Mouse (Mus musculus): ENCODE data around the gene Specc1l. TPM values are rescaled to one million over a fixed set of nuclear protein-coding genes. Genes with fewer than 3 reads are reported as not detected.
A peak's percentile ranks its signal among the peaks of the same experiment; 100 is the strongest.

The Specc1l gene
- polyA plus RNA-seq, 1 experiment from 2014 or later = 40.3 TPM

- 0 out of 2 replicates have a peak, but pooled peaks cover 3% of the 10 kb centered on the region for H3K4me1 ChIP-seq (ENCODE audit: insufficient read depth, low read depth, low read length)
Observed at GRCm38 (mm10) chr10:75227381-75227780, 15.5 kb downstream of the Specc1l start.

GRCm38 (mm10) chr10:75230572-75230971 is 18.7 kb downstream of the Specc1l start:
- Histone ChIP-seq H3K4me2 (replicated peaks; ENCODE audit: low read depth, low read length) (no peak overlapping the region), H3K4me3 (ENCODE audit: low read depth, low read length) (no peak overlapping the region), H3K27ac (ENCODE audit: low read length) (0 out of 2 replicates have a peak overlapping the region, but pooled peaks have one; percentile 6), H3K36me3 (ENCODE audit: insufficient read depth, low read length) (no peaks in the 10 kb centered on the region; the same call in 1 of the 2 replicates), H3K9me3 (ENCODE audit: low read length) (no peaks in the 10 kb centered on the region), H3K4me1 (ENCODE audit: insufficient read depth, low read depth, low read length) (no peaks in the 10 kb centered on the region), H3K9ac (replicated peaks; ENCODE audit: low read depth) (no peak overlapping the region), H3K27me3 (replicated peaks; ENCODE audit: insufficient read depth, low read length) (no peaks in the 10 kb centered on the region)
- WGBS = 48% methylated on average over 4 of the region's 4 CpGs
- peak; percentile 65 for ATAC-seq
- peak; percentile 18; the same call in 1 of the 2 replicates for TF ChIP-seq EP300 (IDR thresholded peaks at IDR 0.05)
- no peak for TF ChIP-seq CTCF (IDR thresholded peaks at IDR 0.05)
- peak; percentile 56 for DNase-seq (ENCODE audit: low spot score)

More at GRCm38 (mm10) chr10:75227381-75227780, 15.5 kb downstream of the Specc1l start:
- Histone ChIP-seq H3K27me3 (replicated peaks; ENCODE audit: insufficient read depth, low read length) (no peaks in the 10 kb centered on the region), H3K27ac (ENCODE audit: low read length) (no peak overlapping the region), H3K36me3 (ENCODE audit: insufficient read depth, low read length) (no peaks in the 10 kb centered on the region; the same call in 1 of the 2 replicates), H3K4me3 (ENCODE audit: low read depth, low read length) (no peak overlapping the region), H3K4me2 (replicated peaks; ENCODE audit: low read depth, low read length) (no peak overlapping the region), H3K9me3 (ENCODE audit: low read length) (no peaks in the 10 kb centered on the region), H3K9ac (replicated peaks; ENCODE audit: low read depth) (no peak overlapping the region)
- ATAC-seq = no peak
- TF ChIP-seq EP300 (IDR thresholded peaks at IDR 0.05) (no peak), CTCF (IDR thresholded peaks at IDR 0.05) (no peak)
- DNase-seq (ENCODE audit: low spot score) = no peak
- WGBS = 86% methylated on average over 3 of the region's 3 CpGs

- Histone ChIP-seq H3K4me3 (ENCODE audit: low read depth, low read length) (no peak overlapping the region), H3K9me3 (ENCODE audit: low read length) (no peaks in the 10 kb centered on the region), H3K36me3 (ENCODE audit: insufficient read depth, low read length) (no peaks in the 10 kb centered on the region; the same call in 1 of the 2 replicates), H3K4me1 (ENCODE audit: insufficient read depth, low read depth, low read length) (no peaks in the 10 kb centered on the region), H3K27ac (ENCODE audit: low read length) (no peak overlapping the region), H3K4me2 (replicated peaks; ENCODE audit: low read depth, low read length) (no peak overlapping the region), H3K27me3 (replicated peaks; ENCODE audit: insufficient read depth, low read length) (no peaks in the 10 kb centered on the region), H3K9ac (replicated peaks; ENCODE audit: low read depth) (no peak overlapping the region)
- 100% methylated on average over 1 of the region's 1 CpGs for WGBS
- TF ChIP-seq EP300 (IDR thresholded peaks at IDR 0.05) (no peak), CTCF (IDR thresholded peaks at IDR 0.05) (no peak)
- ATAC-seq (no peak), DNase-seq (ENCODE audit: low spot score) (no peak)
Observed at GRCm38 (mm10) chr10:75231876-75232275, 20.0 kb downstream of the Specc1l start.

- Histone ChIP-seq H3K9ac (replicated peaks; ENCODE audit: low read depth) (no peak overlapping the region), H3K27me3 (replicated peaks; ENCODE audit: insufficient read depth, low read length) (no peaks in the 10 kb centered on the region), H3K36me3 (ENCODE audit: insufficient read depth, low read length) (no peaks in the 10 kb centered on the region; the same call in 1 of the 2 replicates), H3K4me1 (ENCODE audit: insufficient read depth, low read depth, low read length) (no peaks in the 10 kb centered on the region), H3K9me3 (ENCODE audit: low read length) (no peaks in the 10 kb centered on the region), H3K4me3 (ENCODE audit: low read depth, low read length) (no peak overlapping the region), H3K4me2 (replicated peaks; ENCODE audit: low read depth, low read length) (no peak overlapping the region), H3K27ac (ENCODE audit: low read length) (no peak overlapping the region)
- no peak for DNase-seq (ENCODE audit: low spot score)
- peak; percentile 52 for ATAC-seq
- no peak for TF ChIP-seq EP300 (IDR thresholded peaks at IDR 0.05)
- 85% methylated on average over 4 of the region's 4 CpGs for WGBS
Observed at GRCm38 (mm10) chr10:75232612-75233155, 20.8 kb downstream of the Specc1l start.

GRCm38 (mm10) chr10:75233489-75233888 is 21.6 kb downstream of the Specc1l start:
- ATAC-seq (peak; percentile 61), DNase-seq (ENCODE audit: low spot score) (no peak)
- TF ChIP-seq CTCF (IDR thresholded peaks at IDR 0.05) (no peak), EP300 (IDR thresholded peaks at IDR 0.05) (no peak)

GRCm38 (mm10) chr10:75235726-75236125 is 23.9 kb downstream of the Specc1l start:
- DNase-seq (ENCODE audit: low spot score) (no peak), ATAC-seq (no peak)
- Histone ChIP-seq H3K27me3 (replicated peaks; ENCODE audit: insufficient read depth, low read length) (no peaks in the 10 kb centered on the region), H3K4me1 (ENCODE audit: insufficient read depth, low read depth, low read length) (no peaks in the 10 kb centered on the region), H3K9me3 (ENCODE audit: low read length) (no peaks in the 10 kb centered on the region), H3K36me3 (ENCODE audit: insufficient read depth, low read length) (no peaks in the 10 kb centered on the region; the same call in 1 of the 2 replicates), H3K4me3 (ENCODE audit: low read depth, low read length) (no peak overlapping the region), H3K27ac (ENCODE audit: low read length) (no peak overlapping the region), H3K4me2 (replicated peaks; ENCODE audit: low read depth, low read length) (no peak overlapping the region), H3K9ac (replicated peaks; ENCODE audit: low read depth) (no peak overlapping the region)
- WGBS = 91% methylated on average over 2 of the region's 2 CpGs
- no peak for TF ChIP-seq EP300 (IDR thresholded peaks at IDR 0.05)

More at GRCm38 (mm10) chr10:75233489-75233888, 21.6 kb downstream of the Specc1l start:
- Histone ChIP-seq H3K4me2 (replicated peaks; ENCODE audit: low read depth, low read length) (no peak overlapping the region), H3K9me3 (ENCODE audit: low read length) (no peaks in the 10 kb centered on the region), H3K4me3 (ENCODE audit: low read depth, low read length) (no peak overlapping the region), H3K36me3 (ENCODE audit: insufficient read depth, low read length) (no peaks in the 10 kb centered on the region; the same call in 1 of the 2 replicates), H3K27me3 (replicated peaks; ENCODE audit: insufficient read depth, low read length) (no peaks in the 10 kb centered on the region), H3K9ac (replicated peaks; ENCODE audit: low read depth) (no peak overlapping the region), H3K4me1 (ENCODE audit: insufficient read depth, low read depth, low read length) (no peaks in the 10 kb centered on the region), H3K27ac (ENCODE audit: low read length) (peak overlapping the region; percentile 20)
- 40% methylated on average over 2 of the region's 2 CpGs for WGBS

All from lung, postnatal 0 days (tissue).